In the genomic region with DNA sequence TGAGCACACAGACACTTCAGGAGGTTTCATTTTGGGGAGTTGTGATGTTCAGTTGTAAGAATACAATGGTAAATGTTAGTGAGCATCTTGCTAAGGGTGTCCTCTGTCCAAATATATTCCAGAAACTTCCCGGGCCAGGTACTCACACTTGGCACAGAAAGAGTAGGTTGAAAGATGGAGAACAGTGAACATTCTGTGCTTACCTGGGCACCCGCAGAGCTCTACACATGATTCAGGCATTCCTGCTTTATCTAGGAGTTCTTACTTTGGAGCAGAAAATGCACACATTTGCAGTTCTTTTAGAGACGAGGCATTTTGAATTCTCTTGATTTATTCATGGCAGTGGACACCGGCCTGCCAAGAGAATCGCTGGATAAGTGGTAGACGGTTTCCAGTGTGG, we compare ENCODE assay signal across 31 mouse cellular contexts. TPM values are rescaled to one million over a fixed set of nuclear protein-coding genes. Genes with fewer than 3 reads are reported as not detected.
DNase-seq lines count a peak whose midpoint lies in the region; ATAC-seq and TF ChIP-seq lines count a peak whose summit lies in the region.
"Had no signal": no experiment of that assay in that cellular context is flagged by ENCODE, and none has a peak within 500 bp of the region (broad histone marks: within the 10 kb centered on the region; RNA-seq: fewer than 3 reads in every experiment).

No protein-coding gene starts in this region.

- H3K27ac ChIP-seq in lung, embryonic 16.5 days (ENCODE audit: low read length) = peak overlapping the region; percentile 20; the same call in 1 of the 2 replicates
- no peak overlapping the region for H3K27ac ChIP-seq in midbrain, embryonic 14.5 days (replicated peaks; ENCODE audit: low read depth, low read length)
- H3K27ac ChIP-seq in midbrain, embryonic 16.5 days (ENCODE audit: low read length) = no peak overlapping the region
- H3K27ac ChIP-seq: embryonic facial prominence, embryonic 10.5 days; embryonic facial prominence, embryonic 13.5 days; forebrain, embryonic 12.5 days; forebrain, embryonic 15.5 days; gastrocnemius, adult 2 months; heart, embryonic 10.5 days; heart, embryonic 13.5 days; hindbrain, embryonic 14.5 days; hindbrain, postnatal 0 days had no signal

- H3K4me1 ChIP-seq in lung, embryonic 16.5 days (replicated peaks; ENCODE audit: control insufficient read depth, insufficient read depth, low read length) = peaks cover 11% of the 10 kb centered on the region
- peaks cover 11% of the 10 kb centered on the region for H3K4me1 ChIP-seq in lung, adult 2 months (ENCODE audit: control insufficient read depth, insufficient read depth, low read length)
- H3K4me1 ChIP-seq in midbrain, embryonic 14.5 days (ENCODE audit: control insufficient read depth, insufficient read depth, low read length) = no peaks in the 10 kb centered on the region
- no peaks in the 10 kb centered on the region for H3K4me1 ChIP-seq in midbrain, embryonic 16.5 days (ENCODE audit: control insufficient read depth, insufficient read depth, low read length)
- H3K4me1 ChIP-seq: forebrain, embryonic 12.5 days; forebrain, embryonic 15.5 days had no signal

- H3K4me2 ChIP-seq in lung, embryonic 16.5 days (ENCODE audit: low read depth, low read length) = no peak overlapping the region
- H3K4me2 ChIP-seq in midbrain, embryonic 14.5 days (ENCODE audit: low read length) = no peak overlapping the region
- no peak overlapping the region for H3K4me2 ChIP-seq in midbrain, embryonic 16.5 days (ENCODE audit: low read length)
- H3K4me2 ChIP-seq: embryonic facial prominence, embryonic 13.5 days; forebrain, embryonic 12.5 days; forebrain, embryonic 15.5 days; heart, embryonic 13.5 days; hindbrain, embryonic 14.5 days had no signal

- H3K36me3 ChIP-seq in lung, embryonic 16.5 days (ENCODE audit: control insufficient read depth, insufficient read depth, low read length) = no peaks in the 10 kb centered on the region
- H3K36me3 ChIP-seq in midbrain, embryonic 14.5 days (ENCODE audit: control insufficient read depth, insufficient read depth, low read length) = no peaks in the 10 kb centered on the region
- no peaks in the 10 kb centered on the region for H3K36me3 ChIP-seq in midbrain, embryonic 16.5 days (ENCODE audit: control insufficient read depth, insufficient read depth, low read length)
- H3K36me3 ChIP-seq: embryonic facial prominence, embryonic 10.5 days; embryonic facial prominence, embryonic 13.5 days; forebrain, embryonic 12.5 days; forebrain, embryonic 15.5 days; G1E; heart, embryonic 10.5 days; heart, embryonic 13.5 days had no signal

- no peak for ATAC-seq in lung, embryonic 16.5 days (ENCODE audit: low read depth)
- ATAC-seq in midbrain, embryonic 14.5 days (ENCODE audit: low FRiP score, low TSS enrichment) = no peak
- no peak for ATAC-seq in midbrain, embryonic 16.5 days
- ATAC-seq: forebrain, embryonic 15.5 days; hindbrain, postnatal 0 days; inflammation-experienced regulatory T-cells, adult 6 months; Patski had no signal

- no peaks in the 10 kb centered on the region for H3K27me3 ChIP-seq in lung, embryonic 16.5 days (ENCODE audit: control insufficient read depth, insufficient read depth, low read depth, low read length)
- no peaks in the 10 kb centered on the region for H3K27me3 ChIP-seq in midbrain, embryonic 14.5 days (ENCODE audit: control insufficient read depth, insufficient read depth, low read length)
- no peaks in the 10 kb centered on the region for H3K27me3 ChIP-seq in midbrain, embryonic 16.5 days (ENCODE audit: control insufficient read depth, insufficient read depth, low read depth, low read length)
- H3K27me3 ChIP-seq: CH12.LX; embryonic facial prominence, embryonic 13.5 days; forebrain, embryonic 12.5 days; forebrain, embryonic 15.5 days; heart, embryonic 13.5 days; Patski had no signal

- H3K9me3 ChIP-seq in lung, embryonic 16.5 days (ENCODE audit: control insufficient read depth, low read length) = no peaks in the 10 kb centered on the region
- no peaks in the 10 kb centered on the region for H3K9me3 ChIP-seq in midbrain, embryonic 14.5 days (ENCODE audit: control insufficient read depth, low read length)
- no peaks in the 10 kb centered on the region for H3K9me3 ChIP-seq in midbrain, embryonic 16.5 days (replicated peaks; ENCODE audit: control insufficient read depth, low read length, poor library complexity, severe bottlenecking)
- H3K9me3 ChIP-seq: embryonic facial prominence, embryonic 10.5 days; embryonic facial prominence, embryonic 13.5 days; forebrain, embryonic 12.5 days; forebrain, embryonic 15.5 days; G1E; heart, embryonic 10.5 days; heart, embryonic 13.5 days had no signal

- H3K9ac ChIP-seq in lung, embryonic 16.5 days (ENCODE audit: low read length) = no peak overlapping the region
- H3K9ac ChIP-seq in midbrain, embryonic 14.5 days (replicated peaks; ENCODE audit: low read length) = no peak overlapping the region
- no peak overlapping the region for H3K9ac ChIP-seq in midbrain, embryonic 16.5 days (ENCODE audit: low read depth, low read length)
- H3K9ac ChIP-seq: embryonic facial prominence, embryonic 13.5 days; forebrain, embryonic 12.5 days; forebrain, embryonic 15.5 days; heart, embryonic 13.5 days; hindbrain, embryonic 14.5 days had no signal

- WGBS in lung, embryonic 16.5 days = 51% methylated on average over 6 of the region's 6 CpGs
- WGBS in lung, adult 2 months = 65% methylated on average over 6 of the region's 6 CpGs
- WGBS in midbrain, embryonic 14.5 days = 73% methylated on average over 6 of the region's 6 CpGs
- WGBS in midbrain, embryonic 16.5 days = 69% methylated on average over 6 of the region's 6 CpGs

- H3K4me3 ChIP-seq in lung, embryonic 16.5 days (ENCODE audit: low read length) = no peak overlapping the region
- H3K4me3 ChIP-seq in lung, adult 2 months (replicated peaks; ENCODE audit: extremely low read depth, low read depth, low read length) = no peak overlapping the region
- H3K4me3 ChIP-seq in midbrain, embryonic 14.5 days (replicated peaks; ENCODE audit: low read depth, low read length) = no peak overlapping the region
- H3K4me3 ChIP-seq in midbrain, embryonic 16.5 days (ENCODE audit: low read depth, low read length) = no peak overlapping the region
- H3K4me3 ChIP-seq: embryonic facial prominence, embryonic 10.5 days; embryonic facial prominence, embryonic 13.5 days; erythroblast, embryonic 14.5 days; forebrain, embryonic 12.5 days; forebrain, embryonic 15.5 days; gastrocnemius, adult 2 months; heart, embryonic 10.5 days; heart, embryonic 13.5 days had no signal

- no peak for TF ChIP-seq CTCF in lung, adult 2 months (IDR thresholded peaks at IDR 0.05; ENCODE audit: insufficient read depth, low read length)

- peak; percentile 33 for DNase-seq in cerebellum, adult 9-10 months
- DNase-seq in cerebellum, postnatal 4 days (ENCODE audit: low spot score in 2 of 2) = no peak
- no peak for DNase-seq in lung, adult 2 months
- peak; percentile 12 for DNase-seq in midbrain, embryonic 14.5 days
- DNase-seq in spleen, adult 12 weeks (ENCODE audit: low spot score) = no peak
- DNase-seq: adrenal gland, postnatal 10 days; adrenal gland, postnatal 36 days; B cell, adult 2 months; cerebellum, adult 9-11 months; cerebellum, postnatal 25 days; embryo, embryonic 11 days; gastrocnemius, adult 2 months; gastrocnemius, postnatal 14 days; heart, adult 18-20 months; heart, postnatal 14 days; heart, postnatal 4 days had no signal

- no peak for TF ChIP-seq POLR2A in lung, adult 2 months (IDR thresholded peaks at IDR 0.05; ENCODE audit: borderline replicate concordance, extremely low read depth, low read depth, low read length)

RNA-seq across cellular contexts. Expression of gene Map3k5, which starts 32.3 kb away (rescaled TPM):
- 1.2 and 1.7 TPM in 2 replicates for polyA plus RNA-seq in lung, embryonic 16.5 days (2015; fragmentation: Nextera tagmentation; extraction: Ambion mirVana)
- 6.4 and 9.5 TPM in 2 replicates for polyA plus RNA-seq in lung, adult 2 months (2012; rRNA removed)
- 0.72 and 1.3 TPM in 2 replicates for polyA plus RNA-seq in midbrain, embryonic 14.5 days (2014; fragmentation: Nextera tagmentation; extraction: Ambion mirVana)
- 1.1 and 1.2 TPM in 2 replicates for polyA plus RNA-seq in midbrain, embryonic 16.5 days (2015; fragmentation: Nextera tagmentation; extraction: Ambion mirVana)
- polyA plus RNA-seq: erythroblast, embryonic 14.5 days had no signal

RNA-seq across cellular contexts. Expression of gene Pex7, which starts 59.1 kb away (rescaled TPM):
- polyA plus RNA-seq in lung, embryonic 16.5 days (2015; fragmentation: Nextera tagmentation; extraction: Ambion mirVana) = 30.5 and 34.2 TPM in 2 replicates
- polyA plus RNA-seq in lung, adult 2 months (2012; rRNA removed) = 24.9 and 36.7 TPM in 2 replicates
- polyA plus RNA-seq in midbrain, embryonic 14.5 days (2014; fragmentation: Nextera tagmentation; extraction: Ambion mirVana) = 30.1 and 30.7 TPM in 2 replicates
- polyA plus RNA-seq in midbrain, embryonic 16.5 days (2015; fragmentation: Nextera tagmentation; extraction: Ambion mirVana) = 26.0 and 32.8 TPM in 2 replicates

Comparison
In these comparisons a context has a peak if more than half of its experiments do, and no peak if none do; other contexts are left out.
1. DNase-seq: peak in cerebellum, adult 9-10 months (single experiment) and midbrain, embryonic 14.5 days (single experiment); none in cerebellum, postnatal 4 days (0 of 2), lung, adult 2 months (single experiment) and spleen, adult 12 weeks (single experiment).